Mouse (Mus musculus): ENCODE measurements at regions not wholly inside any gene's neighbourhood (a gene's known extent, or its start where the extent isn't known, plus 50 kb on each side); places are given as distances from the start of the nearest gene placed in this dataset.

GRCm38 (mm10) chr9:6552731-6553130 lies 283.1 kb upstream of the Ddi1 start:
- no peak for DNase-seq

- DNase-seq = no peak
Measured at GRCm38 (mm10) chr9:6540178-6540700, 270.6 kb upstream of the Ddi1 start.

- no peak for DNase-seq
Measured at GRCm38 (mm10) chr9:6528836-6529235, 259.2 kb upstream of the Ddi1 start.

- no peak for DNase-seq
Measured at GRCm38 (mm10) chr9:6517194-6517593, 247.5 kb upstream of the Ddi1 start.

- peak; percentile 20 for DNase-seq
Measured at GRCm38 (mm10) chr9:6497786-6498185, 228.1 kb upstream of the Ddi1 start.

- DNase-seq = no peak
Measured at GRCm38 (mm10) chr9:6480401-6480800, 210.8 kb upstream of the Ddi1 start.

- DNase-seq = no peak
Measured at GRCm38 (mm10) chr9:6454542-6454941, 184.9 kb upstream of the Ddi1 start.

GRCm38 (mm10) chr9:6435236-6435635 lies 165.6 kb upstream of the Ddi1 start:
- DNase-seq = no peak

- no peak for DNase-seq
Measured at GRCm38 (mm10) chr9:6433813-6434456, 164.3 kb upstream of the Ddi1 start.

GRCm38 (mm10) chr9:6430859-6431258 lies 161.2 kb upstream of the Ddi1 start:
- no peak for DNase-seq

GRCm38 (mm10) chr9:6430437-6430836 lies 160.8 kb upstream of the Ddi1 start:
- no peak for DNase-seq

Data from cerebellum, adult 9-10 months (tissue).